Mouse (Mus musculus) lung, adult 2 months (tissue): ENCODE results near the gene Olfr476.
"Not testable (repeated sequence)": the region's sequence is repeated elsewhere in the genome, so short reads cannot be mapped to it uniquely, and the experiment has no call there.

Source experiments
- CTCF ChIP-seq: fragments of 200-500 bp; IDR thresholded peaks from 2 replicates; pipeline ENCODE4 v1.5.1; 2011; ENCODE audit warnings: mild to moderate bottlenecking, low read length, control low read depth; ENCODE audit not compliant: insufficient read depth
- POLR2A ChIP-seq: fragments of 200-500 bp; IDR thresholded peaks from 2 replicates; pipeline ENCODE4 v1.6.1; 2011; ENCODE audit warnings: low read depth, mild to moderate bottlenecking, control low read depth, low read length, borderline replicate concordance; ENCODE audit errors: extremely low read depth

GRCm38 (mm10) chr7:108014256-108014655, 49.7 kb downstream of the Olfr476 start:
- TF ChIP-seq CTCF, POLR2A: not testable (repeated sequence)
